Mouse (Mus musculus) spleen, postnatal 10 days (tissue): ENCODE data around the gene Spata9.

Experiments used
- DNase-seq, 2 experiments: peaks; one replicate each; pipeline ENCODE4 v3.0.0; 2021 to 2022; ENCODE audit warnings: low spot score in 2 of 2

Gene Spata9

GRCm38 (mm10) chr13:75992169-75993028 lies 25.4 kb downstream of the Spata9 start:
- no peak for DNase-seq

- DNase-seq = no peak
Measured at GRCm38 (mm10) chr13:76003272-76003671, 36.3 kb downstream of the Spata9 start.

GRCm38 (mm10) chr13:76014511-76014910 lies 47.6 kb downstream of the Spata9 start:
- no peak for DNase-seq

GRCm38 (mm10) chr13:76017465-76017864 lies 50.5 kb downstream of the Spata9 start:
- DNase-seq = no peak

- peak; percentile 88 to 96 for DNase-seq
Measured at GRCm38 (mm10) chr13:76017974-76018843, 51.3 kb downstream of the Spata9 start, which contains the start of gene Rfesd. Gene Rfesd, minus strand, starts transcription at chr13:76018719.

- no peak for DNase-seq
Measured at GRCm38 (mm10) chr13:76018844-76019400, 52.0 kb downstream of the Spata9 start.

- DNase-seq = no peak
Measured at GRCm38 (mm10) chr13:76021782-76022181, 54.8 kb downstream of the Spata9 start.

GRCm38 (mm10) chr13:76024588-76024987 lies 57.6 kb downstream of the Spata9 start:
- no peak for DNase-seq

- no peak for DNase-seq
Measured at GRCm38 (mm10) chr13:76042455-76042854, 75.5 kb downstream of the Spata9 start.

GRCm38 (mm10) chr13:76044971-76045370 lies 78.0 kb downstream of the Spata9 start:
- DNase-seq = no peak
